Mouse (Mus musculus) mature B cell (primary cell): Measurements from ENCODE around the gene Gm42417.

Experiments
- in situ Hi-C: fragments of 300-500 bp; cut with MboI; formaldehyde crosslinking; loops from 2 replicates; pipeline ENCODE4 v1.14.3; 2019

Gene Gm42417

GRCm38 (mm10) chr1:36522210-36522609 is 17.0 kb downstream of the Gm42417 start:
- in situ Hi-C loops = no loop called here

- in situ Hi-C loops = no loop called here
These were observed 19.6 kb downstream of the Gm42417 start for GRCm38 (mm10) chr1:36519626-36520025.

- in situ Hi-C loops = no loop called here
These were observed 21.0 kb downstream of the Gm42417 start for GRCm38 (mm10) chr1:36518259-36518658.

DNA sequence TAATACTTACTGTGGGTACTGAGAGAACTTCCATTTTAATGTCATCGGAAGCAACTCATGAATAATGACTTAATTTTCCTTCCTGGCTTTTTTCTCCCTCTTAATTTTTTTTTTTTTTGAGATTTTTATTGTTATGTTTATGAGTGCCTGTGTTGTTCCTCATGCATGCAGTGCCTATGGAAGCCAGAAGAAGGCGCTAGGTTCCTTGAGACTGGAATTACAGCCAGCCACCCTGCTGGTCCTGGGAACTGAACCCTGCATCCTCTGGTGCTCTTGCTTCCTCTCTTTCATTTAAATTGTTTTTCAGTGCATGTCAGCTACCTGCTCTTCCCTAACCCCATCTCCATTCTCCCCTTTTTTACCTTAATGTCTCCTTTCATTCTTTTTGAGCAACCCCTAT is 25.5 kb downstream of the Gm42417 start:
- in situ Hi-C loops = no loop called here

DNA sequence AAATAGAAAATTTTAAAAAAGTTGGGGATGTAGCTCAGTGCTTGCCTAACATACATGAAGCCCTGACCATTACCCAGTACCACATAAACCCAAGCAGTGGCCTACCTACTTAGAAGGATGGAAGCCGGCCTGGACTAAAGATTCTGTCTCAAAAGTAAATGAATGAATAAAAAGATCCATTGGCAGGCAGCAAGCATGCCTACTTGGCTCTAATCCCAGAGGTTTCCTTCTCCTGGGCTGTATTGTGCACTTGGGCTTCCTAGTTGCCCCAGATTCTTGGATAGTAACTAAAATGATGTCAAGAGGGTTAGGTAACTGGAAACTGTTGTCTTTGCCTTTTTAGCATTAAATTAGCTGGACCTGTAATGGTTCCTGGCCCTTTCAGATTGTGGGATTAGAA is 25.9 kb downstream of the Gm42417 start:
- in situ Hi-C loops = no loop called here

- in situ Hi-C loops = no loop called here
These were observed 26.3 kb downstream of the Gm42417 start for GRCm38 (mm10) chr1:36512966-36513280.

GRCm38 (mm10) chr1:36512089-36512965 is 26.9 kb downstream of the Gm42417 start:
- in situ Hi-C loops = no loop called here

DNA sequence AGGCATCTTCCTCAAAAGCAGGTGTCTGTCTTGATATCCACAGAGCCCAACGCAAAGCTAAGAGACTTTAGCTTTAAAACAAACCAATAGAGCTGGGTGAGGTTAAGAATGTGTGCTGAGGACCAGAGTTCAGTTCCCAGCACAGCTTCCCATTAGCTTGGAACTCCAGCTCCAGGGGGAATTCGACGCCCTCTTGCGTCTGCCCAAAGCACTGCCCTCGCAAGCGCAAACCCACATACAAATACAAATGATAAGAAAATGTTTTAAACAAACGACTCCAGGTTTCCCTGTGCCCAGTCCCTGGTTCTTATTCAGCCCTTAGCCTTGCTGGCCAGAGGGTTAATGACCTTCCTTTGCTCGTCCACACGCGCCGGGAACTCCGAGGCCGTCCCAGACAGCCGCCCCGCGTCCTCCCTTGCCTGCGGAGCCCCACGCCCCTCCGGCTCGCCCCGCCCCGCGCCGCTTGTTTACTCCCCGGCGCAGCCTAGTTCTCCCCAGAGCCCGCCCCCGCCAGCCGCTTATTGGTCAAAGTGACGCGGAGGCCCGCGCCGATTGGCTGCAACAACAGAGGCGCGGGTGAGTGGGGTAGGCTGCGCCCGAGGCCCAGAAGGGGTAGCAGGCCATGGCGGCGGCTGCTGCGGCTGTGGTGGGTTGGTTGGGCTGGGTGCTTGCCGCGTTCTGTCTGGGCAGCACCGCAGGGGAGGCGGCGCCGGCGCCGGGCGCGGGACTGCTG is 27.8 kb downstream of the Gm42417 start, which contains the start of gene Cnnm3:
Cnnm3 (plus strand) TSS at position 579 of the 733 bp plus-strand sequence.
- in situ Hi-C loops = no loop called here

GRCm38 (mm10) chr1:36508238-36508637 is 31.0 kb downstream of the Gm42417 start:
- in situ Hi-C loops = no loop called here

DNA sequence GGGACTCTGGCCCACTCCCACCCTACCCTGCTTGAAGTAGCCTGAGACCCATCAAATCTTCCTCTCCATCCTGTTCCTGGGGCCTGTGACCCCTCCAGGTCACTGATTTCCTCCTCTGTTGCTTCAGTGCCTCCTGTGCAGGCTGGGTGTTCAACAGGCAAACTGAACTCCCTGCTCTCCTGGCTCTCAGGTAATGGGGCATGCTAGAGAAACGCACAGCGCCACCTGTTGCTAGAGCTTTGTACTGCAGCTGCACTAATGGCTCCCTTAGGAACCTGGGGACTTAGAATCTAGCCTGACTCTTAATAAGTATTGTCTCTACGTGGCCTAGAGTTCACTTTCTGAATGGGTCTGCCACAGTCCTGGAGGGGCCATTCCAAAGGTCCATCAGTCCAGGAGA is 38.0 kb downstream of the Gm42417 start:
- in situ Hi-C loops = no loop called here

DNA sequence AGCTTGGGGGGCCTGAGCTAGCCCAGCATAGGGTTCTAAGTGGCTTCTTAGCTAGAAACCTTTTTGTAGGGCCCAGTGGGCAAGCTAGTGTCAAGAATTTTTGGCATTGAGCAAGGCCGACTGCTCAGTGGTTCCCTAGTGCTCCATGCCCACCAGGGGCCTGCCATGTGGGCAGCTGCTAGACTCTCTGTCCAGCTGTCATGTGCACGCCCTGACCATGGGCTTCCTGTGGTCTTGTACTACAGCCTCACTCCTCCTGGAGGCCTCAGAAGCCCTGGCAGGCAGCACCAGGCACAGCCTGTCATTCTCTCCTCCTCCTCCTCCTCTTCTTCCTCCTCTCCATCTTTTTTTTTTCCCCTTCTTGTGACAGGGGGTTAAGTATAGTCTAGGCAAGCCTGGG is 41.9 kb downstream of the Gm42417 start:
- in situ Hi-C loops = no loop called here

GRCm38 (mm10) chr1:36496719-36497118 is 42.5 kb downstream of the Gm42417 start:
- in situ Hi-C loops = no loop called here

GRCm38 (mm10) chr1:36493299-36493698 is 45.9 kb downstream of the Gm42417 start:
- in situ Hi-C loops = no loop called here

- in situ Hi-C loops = no loop called here
These were observed 46.7 kb downstream of the Gm42417 start for GRCm38 (mm10) chr1:36492416-36493139.

- in situ Hi-C loops = no loop called here
These were observed 49.6 kb downstream of the Gm42417 start for GRCm38 (mm10) chr1:36489661-36490060.

DNA sequence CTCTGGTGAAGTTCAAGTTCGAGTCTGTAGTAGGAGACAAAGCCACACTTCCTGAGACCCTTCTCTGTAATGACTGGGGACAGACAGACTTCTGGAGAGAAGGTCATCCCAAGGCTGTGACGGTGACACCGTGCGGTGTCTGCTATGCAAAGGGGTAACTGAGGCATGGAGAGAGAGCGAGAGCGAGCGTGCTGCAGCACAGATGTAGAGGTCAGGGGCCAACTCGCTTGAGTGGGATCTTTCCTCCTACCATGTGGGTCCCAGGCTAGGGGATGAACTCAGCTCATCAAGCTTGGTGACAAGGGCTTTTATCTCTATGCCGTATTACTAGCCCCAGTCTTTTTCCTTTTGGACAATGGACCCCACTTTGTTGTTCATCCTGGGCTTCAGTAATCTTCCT is 52.1 kb downstream of the Gm42417 start:
- in situ Hi-C loops = no loop called here

- in situ Hi-C loops = no loop called here
These were observed 54.1 kb downstream of the Gm42417 start for GRCm38 (mm10) chr1:36485080-36485479.

- in situ Hi-C loops = no loop called here
These were observed 55.4 kb downstream of the Gm42417 start for GRCm38 (mm10) chr1:36483825-36484224.
